Mouse (Mus musculus) heart, postnatal 0 days (tissue): ENCODE measurements at regions not wholly inside any gene's neighbourhood (a gene's known extent, or its start where the extent isn't known, plus 50 kb on each side); places are given as distances from the start of the nearest gene placed in this dataset.

Experiments
- CTCF ChIP-seq: IDR thresholded peaks from 2 replicates; pipeline ENCODE4 v1.5.1; 2016; ENCODE audit warnings: antibody characterized with exemption, control low read depth, low read depth
- EP300 ChIP-seq: IDR thresholded peaks from 2 replicates; pipeline ENCODE4 v1.6.1; 2016; ENCODE audit warnings: antibody characterized with exemption, low read depth

DNA sequence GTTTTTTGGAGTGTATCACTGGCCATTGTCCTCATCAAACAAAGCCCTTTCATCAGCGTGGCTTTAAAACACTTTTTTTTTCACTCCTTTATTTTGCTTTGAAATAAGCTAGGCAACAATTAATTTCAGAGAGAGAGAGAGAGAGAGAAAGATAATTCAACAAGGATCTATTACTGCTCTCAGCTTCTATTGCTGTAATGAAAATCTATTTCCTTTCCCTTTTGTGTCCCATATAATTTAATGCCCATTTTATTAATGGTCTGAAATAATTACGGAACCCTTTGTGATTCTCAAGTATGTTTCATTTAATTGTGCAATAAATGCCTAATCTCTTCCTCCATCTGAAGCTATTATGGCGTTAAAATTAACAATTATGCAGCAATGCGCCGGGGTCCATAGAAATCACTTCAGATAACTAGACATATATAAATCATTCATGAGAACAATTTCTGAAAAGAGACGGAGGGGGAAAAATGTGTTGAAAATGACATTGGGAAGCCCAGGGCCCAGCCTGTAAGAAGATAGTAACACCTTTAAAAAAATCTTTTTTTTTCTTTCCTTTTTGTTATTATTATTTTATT lies 78.2 kb upstream of the Sox14 start:
- TF ChIP-seq CTCF (no peak), EP300 (no peak)
